Mouse (Mus musculus) CH12.LX (cell line): ENCODE measurements around the gene Adam11. TPM values are rescaled to one million over a fixed set of nuclear protein-coding genes. Genes with fewer than 3 reads are reported as not detected.

Source experiments
- DNase-seq: peaks from one replicate; pipeline ENCODE4 v3.0.0-alpha.2; 2013; ENCODE audit errors: extremely low read depth
- H3K27ac ChIP-seq: 2 replicates; pipeline ENCODE4 v1.5.1; 2012; ENCODE audit warnings: low read depth, mild to moderate bottlenecking, control low read depth, moderate library complexity; ENCODE audit not compliant: insufficient read depth
- H3K27me3 ChIP-seq: replicated peaks from 2 replicates; pipeline ENCODE3; 2012; ENCODE audit warnings: inconsistent platforms
- H3K36me3 ChIP-seq, 2 experiments: replicated peaks in 1 of 2; 2 replicates each; pipeline versions ENCODE3 to v1.6.1; 2012; ENCODE audit warnings: inconsistent platforms in 1 of 2, low read length in 1 of 2, mild to moderate bottlenecking in 1 of 2, mixed read lengths in 1 of 2, moderate library complexity in 1 of 2; ENCODE audit not compliant: control insufficient read depth in 1 of 2, insufficient read depth in 1 of 2
- H3K4me1 ChIP-seq, 2 experiments: 2 replicates each; pipeline ENCODE4 v1.6.1; 2012; ENCODE audit warnings: inconsistent platforms in 1 of 2, moderate library complexity in 1 of 2; ENCODE audit not compliant: insufficient read depth in 2 of 2, control insufficient read depth in 1 of 2
- H3K4me2 ChIP-seq: 2 replicates; pipeline ENCODE4 v1.6.1; 2012; ENCODE audit warnings: low read depth, mild to moderate bottlenecking, control low read depth; ENCODE audit not compliant: poor library complexity, insufficient read depth, severe bottlenecking
- H3K4me3 ChIP-seq, 3 experiments: fragments of 150-350 bp in 1 of 3; sonication (generic) in 1 of 3; replicated peaks in 1 of 3; 2 replicates each; pipeline versions ENCODE3 to v1.5.1; 2011 to 2012; ENCODE audit warnings: low read depth in 2 of 3, low read length in 2 of 3, mild to moderate bottlenecking in 2 of 3, moderate library complexity in 2 of 3, control low read depth in 1 of 3, improper control_type of control experiment in 1 of 3, inconsistent platforms in 1 of 3, mixed read lengths in 1 of 3; ENCODE audit not compliant: poor library complexity in 1 of 3
- H3K79me2 ChIP-seq: replicated peaks from 2 replicates; pipeline ENCODE4 v1.6.1; 2012; ENCODE audit warnings: mild to moderate bottlenecking, moderate library complexity; ENCODE audit not compliant: control insufficient read depth, poor library complexity, insufficient read depth, severe bottlenecking; ENCODE audit errors: extremely low read depth
- H3K9ac ChIP-seq: 2 replicates; pipeline ENCODE4 v1.6.1; 2012; ENCODE audit warnings: low read depth, mild to moderate bottlenecking, control low read depth, moderate library complexity; ENCODE audit not compliant: insufficient read depth
- H3K9me3 ChIP-seq: replicated peaks from 2 replicates; pipeline ENCODE3; 2012; ENCODE audit warnings: low read length, inconsistent platforms, mixed read lengths
- CHD2 ChIP-seq: IDR thresholded peaks from 2 replicates; pipeline ENCODE4 v1.6.1; 2011; ENCODE audit warnings: low read length, improper control_type of control experiment
- CTCF ChIP-seq, 2 experiments: IDR thresholded peaks in 1 of 2; conservative IDR thresholded peaks in 1 of 2; 2 replicates each; pipeline ENCODE4 v1.5.1; 2011 to 2012; ENCODE audit warnings: low read depth in 2 of 2, low read length in 2 of 2, improper control_type of control experiment in 1 of 2, inconsistent platforms in 1 of 2, mild to moderate bottlenecking in 1 of 2, moderate library complexity in 1 of 2
- ELF1 ChIP-seq: IDR thresholded peaks from 2 replicates; pipeline ENCODE4 v1.6.1; 2014; ENCODE audit warnings: low read depth, mild to moderate bottlenecking, inconsistent platforms, low read length, improper control_type of control experiment
- ETS1 ChIP-seq: conservative IDR thresholded peaks from 2 replicates; pipeline ENCODE4 v1.6.1; 2012; ENCODE audit warnings: low read depth, mild to moderate bottlenecking, inconsistent platforms, low read length, improper control_type of control experiment, moderate library complexity
- HCFC1 ChIP-seq: IDR thresholded peaks from 2 replicates; pipeline ENCODE4 v1.6.1; 2012; ENCODE audit warnings: low read depth, mild to moderate bottlenecking, inconsistent platforms, low read length, improper control_type of control experiment
- IRF4 ChIP-seq: IDR thresholded peaks from 2 replicates; pipeline ENCODE4 v1.6.1; 2014; ENCODE audit warnings: low read depth, mild to moderate bottlenecking, inconsistent platforms, low read length, improper control_type of control experiment
- MAZ ChIP-seq: IDR thresholded peaks from 2 replicates; pipeline ENCODE4 v1.6.1; 2012; ENCODE audit warnings: low read depth, mild to moderate bottlenecking, inconsistent platforms, low read length, improper control_type of control experiment, moderate library complexity
- MEF2A ChIP-seq: IDR thresholded peaks from 2 replicates; pipeline ENCODE4 v1.6.1; 2014; ENCODE audit warnings: low read depth, mild to moderate bottlenecking, inconsistent platforms, low read length, improper control_type of control experiment, borderline replicate concordance
- MXI1 ChIP-seq: IDR thresholded peaks from 2 replicates; pipeline ENCODE4 v1.6.1; 2011; ENCODE audit warnings: mild to moderate bottlenecking, low read depth, low read length, improper control_type of control experiment
- NELFE ChIP-seq: IDR thresholded peaks from 2 replicates; pipeline ENCODE4 v1.6.1; 2011; ENCODE audit warnings: low read depth, low read length, improper control_type of control experiment
- PAX5 ChIP-seq: IDR thresholded peaks from 2 replicates; pipeline ENCODE4 v1.6.1; 2012; ENCODE audit warnings: low read length, inconsistent platforms, mixed read lengths
- POLR2AphosphoS2 ChIP-seq: IDR thresholded peaks from 2 replicates; pipeline ENCODE4 v1.6.1; 2011; ENCODE audit warnings: low read depth, low read length, improper control_type of control experiment
- RAD21 ChIP-seq: IDR thresholded peaks from 2 replicates; pipeline ENCODE4 v1.6.1; 2011; ENCODE audit warnings: low read depth, mild to moderate bottlenecking, low read length, improper control_type of control experiment, moderate library complexity
- RCOR1 ChIP-seq: conservative IDR thresholded peaks from 2 replicates; pipeline ENCODE4 v1.6.1; 2012; ENCODE audit warnings: low read depth, mild to moderate bottlenecking, inconsistent platforms, low read length, improper control_type of control experiment
- SIN3A ChIP-seq: IDR thresholded peaks from 2 replicates; pipeline ENCODE4 v1.6.1; 2012; ENCODE audit warnings: low read length, improper control_type of control experiment, inconsistent platforms
- SMC3 ChIP-seq: IDR thresholded peaks from 2 replicates; pipeline ENCODE4 v1.6.1; 2011; ENCODE audit warnings: low read depth, low read length, improper control_type of control experiment
- TCF12 ChIP-seq: IDR thresholded peaks from 2 replicates; pipeline ENCODE4 v1.6.1; 2014; ENCODE audit warnings: low read depth, mild to moderate bottlenecking, inconsistent platforms, low read length, improper control_type of control experiment
- UBTF ChIP-seq: IDR thresholded peaks from 2 replicates; pipeline ENCODE4 v1.6.1; 2012; ENCODE audit warnings: low read depth, mild to moderate bottlenecking, inconsistent platforms, low read length, improper control_type of control experiment, moderate library complexity
- USF1 ChIP-seq: IDR thresholded peaks from 2 replicates; pipeline ENCODE4 v1.6.1; 2014; ENCODE audit warnings: low read depth, mild to moderate bottlenecking, inconsistent platforms, low read length, improper control_type of control experiment
- ZNF384 ChIP-seq: IDR thresholded peaks from 2 replicates; pipeline ENCODE4 v1.6.1; 2012; ENCODE audit warnings: low read depth, low read length, improper control_type of control experiment, inconsistent platforms
- dilution Hi-C: fragments of 300-500 bp; cut with MboI; formaldehyde crosslinking; loops from 2 replicates; pipeline ENCODE4 v1.14.3; 2020; ENCODE audit warnings: low sequenced_read_pairs; ENCODE audit not compliant: extremely low pct_unique_long_range_greater_than_20kb, extremely low pct_ligation_motif_present
- in situ Hi-C: fragments of 300-500 bp; cut with MboI; formaldehyde crosslinking; loops from 3 replicates; pipeline ENCODE4 v1.14.3; 2019; ENCODE audit warnings: low sequenced_read_pairs, low pct_ligation_motif_present, low pct_unique_long_range_greater_than_20kb, mixed read lengths
- polyA plus RNA-seq: library from polyadenylated mRNA; unstranded; fragments of >175 nt; gene quantifications from 2 replicates; pipeline ENCODE4 v1.2.1, GENCODE M21; 2012; ENCODE audit warnings: low read depth; ENCODE audit not compliant: insufficient read length
- total RNA-seq, 2 experiments: library from RNA; depleted of rRNA; stranded (reverse); fragments of 300-350 nt in 1 of 2; fragments of >200 nt in 1 of 2; gene quantifications; 2 replicates each; pipeline ENCODE4 v1.2.3; 2012 to 2014

Gene Adam11
- total and polyA plus RNA-seq, 3 experiments: not detected

- Histone ChIP-seq H3K9me3 (no peaks in the 10 kb centered on the region), H3K4me2 (no peak overlapping the region), H3K27ac (no peak overlapping the region), H3K36me3 (no peaks in the 10 kb centered on the region), H3K9ac (no peak overlapping the region), H3K27me3 (peaks cover 65% of the 10 kb centered on the region), H3K79me2 (no peaks in the 10 kb centered on the region), H3K4me3 (no peak overlapping the region), H3K4me1 (no peaks in the 10 kb centered on the region)
- DNase-seq: peak; percentile 70
- dilution Hi-C loops (no loop called here), in situ Hi-C loops (no loop called here)
- TF ChIP-seq SMC3: no peak
- TF ChIP-seq ETS1: no peak
- 0 out of 2 replicates have a peak, but pooled peaks have one; percentile 11 for TF ChIP-seq IRF4
- no peak for TF ChIP-seq MAZ
- TF ChIP-seq CTCF (conservative IDR thresholded peaks at IDR 0.05 in 1 of 2, IDR thresholded peaks at IDR 0.05 in 1 of 2; ENCODE audit: low read depth in 2 of 2, low read length in 2 of 2): peak; percentile 79 to 86
- TF ChIP-seq, all 38 proteins: peak for 2
These were observed 32.6 kb upstream of the Adam11 start for GRCm38 (mm10) chr11:102728614-102729013.

GRCm38 (mm10) chr11:102729835-102730234 is 31.4 kb upstream of the Adam11 start:
- H3K36me3 ChIP-seq: no peaks in the 10 kb centered on the region
- DNase-seq: no peak
- peaks cover 65% of the 10 kb centered on the region for H3K27me3 ChIP-seq
- no peaks in the 10 kb centered on the region for H3K79me2 ChIP-seq
- in situ Hi-C loops (no loop called here), dilution Hi-C loops (no loop called here)
- no peak overlapping the region for H3K4me3 ChIP-seq
- no peak overlapping the region for H3K4me2 ChIP-seq
- H3K9ac ChIP-seq: no peak overlapping the region
- H3K9me3 ChIP-seq: peaks cover 2% of the 10 kb centered on the region
- no peaks in the 10 kb centered on the region for H3K4me1 ChIP-seq
- no peak for TF ChIP-seq NELFE
- TF ChIP-seq USF1: no peak
- TF ChIP-seq UBTF: no peak
- no peak for TF ChIP-seq MXI1
- no peak for TF ChIP-seq TCF12
- no peak for TF ChIP-seq MEF2A
- TF ChIP-seq POLR2AphosphoS2: no peak
- no peak for TF ChIP-seq PAX5
- no peak for TF ChIP-seq SIN3A
- TF ChIP-seq RCOR1: no peak
- TF ChIP-seq CTCF (conservative IDR thresholded peaks at IDR 0.05 in 1 of 2, IDR thresholded peaks at IDR 0.05 in 1 of 2; ENCODE audit: low read depth in 2 of 2, low read length in 2 of 2): no peak
- no peak for TF ChIP-seq ZNF384
- no peak for TF ChIP-seq RAD21
- TF ChIP-seq CHD2: no peak
- TF ChIP-seq ELF1: no peak
- no peak for TF ChIP-seq SMC3
- no peak for TF ChIP-seq HCFC1
- TF ChIP-seq, all 38 proteins: peak for 0
- no peak overlapping the region for H3K27ac ChIP-seq
